Mouse (Mus musculus): ENCODE measurements at regions not wholly inside any gene's neighbourhood (a gene's known extent, or its start where the extent isn't known, plus 50 kb on each side); places are given as distances from the start of the nearest gene placed in this dataset.

GRCm38 (mm10) chr4:39998771-39999422 lies 144.0 kb upstream of the Aco1 start:
- in situ Hi-C loops (cut with MboI; ENCODE audit: low pct_ligation_motif_present, low pct_unique_long_range_greater_than_20kb, low sequenced_read_pairs) (no loop called here), dilution Hi-C loops (cut with MboI; ENCODE audit: extremely low pct_ligation_motif_present, extremely low pct_unique_long_range_greater_than_20kb, low sequenced_read_pairs) (no loop called here)
- H3K4me2 ChIP-seq (ENCODE audit: insufficient read depth, low read depth, poor library complexity, severe bottlenecking), result no peak overlapping the region
- H3K27ac ChIP-seq (ENCODE audit: insufficient read depth, low read depth), result no peak overlapping the region
- no peaks in the 10 kb centered on the region for H3K27me3 ChIP-seq (replicated peaks)
- H3K9ac ChIP-seq (ENCODE audit: insufficient read depth, low read depth), result no peak overlapping the region
- DNase-seq (ENCODE audit: extremely low read depth), result no peak
- no peaks in the 10 kb centered on the region for H3K4me1 ChIP-seq (ENCODE audit: control insufficient read depth in 1 of 2, insufficient read depth in 2 of 2)
- no peaks in the 10 kb centered on the region for H3K79me2 ChIP-seq (replicated peaks; ENCODE audit: control insufficient read depth, extremely low read depth, insufficient read depth, poor library complexity, severe bottlenecking)
- no peaks in the 10 kb centered on the region for H3K36me3 ChIP-seq (replicated peaks in 1 of 2; ENCODE audit: control insufficient read depth in 1 of 2, insufficient read depth in 1 of 2, low read length in 1 of 2)
- peaks cover 4% of the 10 kb centered on the region for H3K9me3 ChIP-seq (replicated peaks; ENCODE audit: low read length)
- TF ChIP-seq IRF4 (IDR thresholded peaks at IDR 0.05; ENCODE audit: low read depth, low read length) (no peak), UBTF (IDR thresholded peaks at IDR 0.05; ENCODE audit: low read depth, low read length) (no peak), MYC (IDR thresholded peaks at IDR 0.05; ENCODE audit: low read depth, low read length) (no peak), JUN (IDR thresholded peaks at IDR 0.05; ENCODE audit: insufficient read depth, low read depth, low read length) (no peak), ZNF384 (IDR thresholded peaks at IDR 0.05; ENCODE audit: low read depth, low read length) (no peak), MAFK (IDR thresholded peaks at IDR 0.05; ENCODE audit: insufficient replicate concordance, low read length) (no peak), ZMIZ1 (IDR thresholded peaks at IDR 0.05; ENCODE audit: low read depth, low read length) (no peak), JUND (conservative IDR thresholded peaks at IDR 0.05; ENCODE audit: low read depth, low read length) (no peak), ELF1 (IDR thresholded peaks at IDR 0.05; ENCODE audit: low read depth, low read length) (no peak)
- no peak overlapping the region for H3K4me3 ChIP-seq (replicated peaks in 1 of 3; ENCODE audit: low read depth in 2 of 3, low read length in 2 of 3, poor library complexity in 1 of 3)

- no peaks in the 10 kb centered on the region for H3K4me1 ChIP-seq (ENCODE audit: control insufficient read depth in 1 of 2, insufficient read depth in 2 of 2)
- H3K9ac ChIP-seq (ENCODE audit: insufficient read depth, low read depth), result no peak overlapping the region
- dilution Hi-C loops (cut with MboI; ENCODE audit: extremely low pct_ligation_motif_present, extremely low pct_unique_long_range_greater_than_20kb, low sequenced_read_pairs) (no loop called here), in situ Hi-C loops (cut with MboI; ENCODE audit: low pct_ligation_motif_present, low pct_unique_long_range_greater_than_20kb, low sequenced_read_pairs) (no loop called here)
- no peaks in the 10 kb centered on the region for H3K9me3 ChIP-seq (replicated peaks; ENCODE audit: low read length)
- no peak overlapping the region for H3K27ac ChIP-seq (ENCODE audit: insufficient read depth, low read depth)
- DNase-seq (ENCODE audit: extremely low read depth), result peak; percentile 54
- no peak overlapping the region for H3K4me3 ChIP-seq (replicated peaks in 1 of 3; ENCODE audit: low read depth in 2 of 3, low read length in 2 of 3, poor library complexity in 1 of 3)
- H3K27me3 ChIP-seq (replicated peaks), result no peaks in the 10 kb centered on the region
- H3K4me2 ChIP-seq (ENCODE audit: insufficient read depth, low read depth, poor library complexity, severe bottlenecking), result no peak overlapping the region
- no peaks in the 10 kb centered on the region for H3K36me3 ChIP-seq (replicated peaks in 1 of 2; ENCODE audit: control insufficient read depth in 1 of 2, insufficient read depth in 1 of 2, low read length in 1 of 2)
- TF ChIP-seq NRF1 (IDR thresholded peaks at IDR 0.05; ENCODE audit: low read depth, low read length) (no peak), RCOR1 (conservative IDR thresholded peaks at IDR 0.05; ENCODE audit: low read depth, low read length) (no peak), MXI1 (IDR thresholded peaks at IDR 0.05; ENCODE audit: low read depth, low read length) (no peak), RAD21 (IDR thresholded peaks at IDR 0.05; ENCODE audit: low read depth, low read length) (peak; percentile 86), ETS1 (conservative IDR thresholded peaks at IDR 0.05; ENCODE audit: low read depth, low read length) (no peak), CTCF (conservative IDR thresholded peaks at IDR 0.05 in 1 of 2, IDR thresholded peaks at IDR 0.05 in 1 of 2; ENCODE audit: low read depth in 2 of 2, low read length in 2 of 2) (peak; percentile 60 to 77), SMC3 (IDR thresholded peaks at IDR 0.05; ENCODE audit: low read depth, low read length) (peak; percentile 66), HCFC1 (IDR thresholded peaks at IDR 0.05; ENCODE audit: low read depth, low read length) (no peak)
- no peaks in the 10 kb centered on the region for H3K79me2 ChIP-seq (replicated peaks; ENCODE audit: control insufficient read depth, extremely low read depth, insufficient read depth, poor library complexity, severe bottlenecking)
Observed at GRCm38 (mm10) chr4:40014666-40015065, 128.2 kb upstream of the Aco1 start.
